15 mouse cellular contexts compared by ENCODE assay signal in the genomic region with DNA sequence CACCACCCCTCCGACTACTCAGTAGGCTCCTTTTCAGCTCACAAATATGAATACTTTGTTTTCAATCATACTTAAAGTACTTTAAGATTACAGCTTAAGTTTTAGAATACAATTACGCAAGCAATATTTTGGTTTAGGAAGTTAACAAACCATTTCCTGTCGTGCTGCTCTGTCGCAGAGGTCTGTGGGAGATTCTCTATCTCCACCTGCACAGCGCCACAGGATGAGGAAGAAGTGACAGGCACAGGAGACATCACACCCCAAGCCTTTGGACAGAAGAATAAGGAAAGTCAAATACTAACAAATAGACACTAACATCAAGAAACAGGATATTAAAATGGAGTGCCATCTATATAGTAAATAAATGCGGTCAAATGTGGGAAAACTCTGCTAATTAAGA.
"Had no signal": no experiment of that assay in that cellular context is flagged by ENCODE, and none has a peak within 500 bp of the region (broad histone marks: within the 10 kb centered on the region; RNA-seq: fewer than 3 reads in every experiment).

No protein-coding gene starts in this region.

- H3K9me3 ChIP-seq: limb, embryonic 12.5 days; liver, embryonic 13.5 days; lung, embryonic 15.5 days; megakaryocyte, embryonic 14.5 days; midbrain, embryonic 12.5 days; neural tube, embryonic 13.5 days had no signal

- H3K4me2 ChIP-seq: limb, embryonic 12.5 days; liver, embryonic 13.5 days; lung, embryonic 15.5 days; midbrain, embryonic 12.5 days; neural tube, embryonic 13.5 days had no signal

- H3K4me1 ChIP-seq: limb, embryonic 12.5 days; liver, embryonic 13.5 days; midbrain, embryonic 12.5 days; neural tube, embryonic 13.5 days had no signal

- H3K27me3 ChIP-seq: limb, embryonic 12.5 days; liver, embryonic 13.5 days; lung, embryonic 15.5 days; megakaryocyte, embryonic 14.5 days; midbrain, embryonic 12.5 days; neural tube, embryonic 13.5 days had no signal

- H3K4me3 ChIP-seq: layer of hippocampus, adult 2 months; limb, embryonic 12.5 days; liver, embryonic 13.5 days; lung, embryonic 15.5 days; megakaryocyte, embryonic 14.5 days; midbrain, embryonic 12.5 days; neural tube, embryonic 13.5 days had no signal

- ATAC-seq: liver, postnatal 0 days had no signal

- H3K9ac ChIP-seq: limb, embryonic 12.5 days; liver, embryonic 13.5 days; liver, postnatal 0 days; lung, embryonic 15.5 days; midbrain, embryonic 12.5 days; neural tube, embryonic 13.5 days had no signal

- H3K27ac ChIP-seq: kidney, postnatal 0 days; layer of hippocampus, adult 2 months; limb, embryonic 12.5 days; liver, embryonic 13.5 days; lung, embryonic 15.5 days; midbrain, embryonic 12.5 days; neural tube, embryonic 13.5 days had no signal

- DNase-seq: kidney, adult 11 months; liver; liver, embryonic 13.5 days; liver, postnatal 0 days; lung, postnatal 36 days; retina, postnatal 1 day; right cerebral cortex, postnatal 4 days; spleen, adult 18-20 months had no signal
